Comparison of ENCODE assay signal across 19 mouse cellular contexts in genomic region chr5:138971405-138971804, GRCm38 (mm10). TPM values are rescaled to one million over a fixed set of nuclear protein-coding genes. Genes with fewer than 3 reads are reported as not detected.
"Had no signal": no experiment of that assay in that cellular context is flagged by ENCODE, and none has a peak within 500 bp of the region (broad histone marks: within the 10 kb centered on the region; RNA-seq: fewer than 3 reads in every experiment).

No protein-coding gene starts in this region.

- H3K27ac ChIP-seq: liver, embryonic 13.5 days; liver, embryonic 15.5 days; macrophage; midbrain, embryonic 13.5 days; midbrain, embryonic 15.5 days; neural tube, embryonic 12.5 days had no signal

- H3K36me3 ChIP-seq: liver, embryonic 13.5 days; liver, embryonic 15.5 days; midbrain, embryonic 13.5 days; midbrain, embryonic 15.5 days; neural tube, embryonic 12.5 days had no signal

- H3K27me3 ChIP-seq: liver, embryonic 13.5 days; liver, embryonic 15.5 days; midbrain, embryonic 13.5 days; midbrain, embryonic 15.5 days; neural tube, embryonic 12.5 days had no signal

- H3K4me2 ChIP-seq: liver, embryonic 11.5 days; liver, embryonic 13.5 days; liver, embryonic 15.5 days; midbrain, embryonic 11.5 days; midbrain, embryonic 13.5 days; midbrain, embryonic 15.5 days; neural tube, embryonic 12.5 days had no signal

- H3K4me3 ChIP-seq: liver, embryonic 13.5 days; liver, embryonic 15.5 days; megakaryocyte, embryonic 14.5 days; midbrain, embryonic 13.5 days; midbrain, embryonic 15.5 days; neural tube, embryonic 12.5 days had no signal

- DNase-seq: liver, embryonic 13.5 days; liver, postnatal 0 days; lung, postnatal 36 days; right cerebral cortex, postnatal 14 days; spleen, adult 18-20 months; thymus, adult 18-20 months; thymus, postnatal 14 days; thymus, postnatal 36 days had no signal

- H3K9me3 ChIP-seq: liver, embryonic 13.5 days; liver, embryonic 15.5 days; megakaryocyte, embryonic 14.5 days; midbrain, embryonic 13.5 days; midbrain, embryonic 15.5 days; neural tube, embryonic 12.5 days had no signal

- H3K9ac ChIP-seq: liver, embryonic 13.5 days; liver, embryonic 15.5 days; liver, postnatal 0 days; midbrain, embryonic 13.5 days; midbrain, embryonic 15.5 days; neural tube, embryonic 12.5 days had no signal

- H3K4me1 ChIP-seq: liver, embryonic 13.5 days; liver, embryonic 15.5 days; neural tube, embryonic 12.5 days had no signal

- ATAC-seq: liver, postnatal 0 days; lung, postnatal 0 days; midbrain, embryonic 13.5 days; midbrain, embryonic 15.5 days had no signal

RNA-seq across cellular contexts. Expression of gene Pdgfa, which starts 25.8 kb away (rescaled TPM):
- total RNA-seq: monocyte, adult 5-6 weeks; neutrophil, adult 5-6 weeks had no signal
